Mouse (Mus musculus) testis, adult 2 months (tissue): ENCODE results near the gene Gcdh.

Experiments used
- CTCF ChIP-seq: fragments of 200-500 bp; IDR thresholded peaks from 2 replicates; pipeline ENCODE4 v1.5.1; 2012; ENCODE audit warnings: low read depth, mild to moderate bottlenecking, inconsistent platforms, low read length, moderate library complexity; ENCODE audit not compliant: control insufficient read depth, insufficient read depth, insufficient replicate concordance
- POLR2A ChIP-seq: fragments of 200-500 bp; IDR thresholded peaks from 2 replicates; pipeline ENCODE4 v1.6.1; 2012; ENCODE audit warnings: low read depth, mild to moderate bottlenecking, inconsistent platforms, low read length, moderate library complexity; ENCODE audit not compliant: control insufficient read depth

DNA sequence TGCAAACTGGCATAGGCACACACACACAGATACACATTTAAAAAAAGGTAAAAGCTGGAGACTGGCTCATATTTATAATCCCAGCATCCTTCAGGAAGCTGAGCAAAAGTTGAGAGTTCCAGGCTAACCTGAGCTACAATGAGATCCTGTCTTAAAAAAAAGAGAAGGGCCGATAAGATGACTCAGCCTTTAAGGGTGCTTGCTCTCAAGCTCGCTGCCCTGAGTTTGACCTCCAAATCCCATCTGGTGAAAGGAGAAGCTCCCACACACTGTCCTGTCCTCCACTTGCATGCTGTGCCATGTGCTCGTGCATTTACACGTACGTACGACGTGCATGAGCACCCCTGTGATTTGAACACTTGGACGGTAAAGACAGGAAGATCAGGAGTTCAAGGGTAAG, 13.8 kb upstream of the Gcdh start:
- no peak for TF ChIP-seq POLR2A
- TF ChIP-seq CTCF, result no peak
